ENCODE assay signal across 9 mouse cellular contexts in the genomic region with DNA sequence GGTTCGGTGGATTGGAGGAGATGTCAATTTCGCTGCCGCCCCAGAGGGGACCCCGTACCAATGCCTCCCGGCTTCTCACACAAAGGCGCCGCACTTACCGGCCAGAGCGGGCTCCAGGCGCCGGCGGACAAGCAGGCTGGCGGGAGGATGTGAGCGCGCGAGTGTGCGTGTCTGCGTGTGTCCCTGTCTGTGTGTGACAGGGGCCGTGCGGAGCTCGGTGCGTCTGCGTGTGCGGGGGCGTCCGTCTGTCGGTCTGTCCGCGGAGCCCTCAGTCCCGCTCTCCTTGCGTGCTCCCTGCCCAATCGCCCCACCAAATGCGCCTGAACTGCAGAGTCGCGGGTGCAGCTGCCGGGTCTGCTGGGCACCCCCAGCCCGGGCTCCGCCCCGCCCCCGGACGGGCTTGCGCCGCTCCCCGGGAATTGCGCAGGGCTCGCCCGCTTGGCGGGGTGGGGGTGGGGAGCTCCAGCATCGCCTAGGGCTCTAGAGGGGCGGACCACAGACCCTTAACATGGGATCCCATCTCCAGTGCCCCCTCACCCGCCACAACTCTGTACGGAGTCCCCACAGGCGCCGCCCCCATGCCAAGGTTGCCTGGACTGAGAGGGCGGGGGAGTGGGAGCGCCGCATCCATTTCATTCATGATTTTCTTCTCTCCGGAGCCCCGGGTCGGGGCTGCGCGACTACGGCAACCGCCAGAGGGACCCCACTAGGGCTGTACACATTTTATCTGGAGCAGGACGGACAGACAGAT. TPM values are rescaled to one million over a fixed set of nuclear protein-coding genes. Genes with fewer than 3 reads are reported as not detected.
DNase-seq lines count a peak whose midpoint lies in the region; ATAC-seq lines count a peak whose summit lies in the region.
"Had no signal": no experiment of that assay in that cellular context is flagged by ENCODE, and none has a peak within 500 bp of the region (broad histone marks: within the 10 kb centered on the region; RNA-seq: fewer than 3 reads in every experiment).

No protein-coding gene starts in this region.

- H3K27me3 ChIP-seq in embryonic facial prominence, embryonic 15.5 days: peaks cover 62% of the 10 kb centered on the region
- no peaks in the 10 kb centered on the region for H3K27me3 ChIP-seq in hindbrain, embryonic 15.5 days
- peaks cover 73% of the 10 kb centered on the region for H3K27me3 ChIP-seq in limb, embryonic 10.5 days (ENCODE audit: low read depth, poor library complexity, severe bottlenecking)
- H3K27me3 ChIP-seq in neural tube, embryonic 12.5 days (replicated peaks): peaks cover 28% of the 10 kb centered on the region

- H3K4me2 ChIP-seq in embryonic facial prominence, embryonic 15.5 days (replicated peaks): peak overlapping the region; percentile 97
- H3K4me2 ChIP-seq in hindbrain, embryonic 15.5 days: peak overlapping the region; percentile 74
- H3K4me2 ChIP-seq in neural tube, embryonic 12.5 days (replicated peaks): peak overlapping the region; percentile 86

- H3K27ac ChIP-seq in embryonic facial prominence, embryonic 15.5 days (replicated peaks): no peak overlapping the region
- peak overlapping the region; percentile 90 for H3K27ac ChIP-seq in hindbrain, embryonic 15.5 days (replicated peaks)
- H3K27ac ChIP-seq in limb, embryonic 10.5 days: peak overlapping the region; percentile 75
- peak overlapping the region; percentile 74 for H3K27ac ChIP-seq in neural tube, embryonic 12.5 days
- H3K27ac ChIP-seq: macrophage had no signal

- WGBS in embryonic facial prominence, embryonic 15.5 days: under 1% methylated on average over 65 of the region's 65 CpGs
- 1% methylated on average over 62 of the region's 65 CpGs for WGBS in hindbrain, embryonic 15.5 days
- WGBS in limb, embryonic 10.5 days: under 1% methylated on average over 58 of the region's 65 CpGs
- under 1% methylated on average over 65 of the region's 65 CpGs for WGBS in neural tube, embryonic 12.5 days

- DNase-seq in heart, adult 11 months: peak; percentile 79
- DNase-seq in heart, adult 18-20 months: no peak
- peak; percentile 27 to 28 for DNase-seq in adrenal gland, postnatal 36 days
- peak; percentile 57 for DNase-seq in limb, embryonic 10.5 days (ENCODE audit: low spot score)
- no peak for DNase-seq in spleen, postnatal 14 days (ENCODE audit: low spot score in 2 of 2)

- no peaks in the 10 kb centered on the region for H3K36me3 ChIP-seq in embryonic facial prominence, embryonic 15.5 days
- no peaks in the 10 kb centered on the region for H3K36me3 ChIP-seq in hindbrain, embryonic 15.5 days
- H3K36me3 ChIP-seq in limb, embryonic 10.5 days: no peaks in the 10 kb centered on the region
- H3K36me3 ChIP-seq in neural tube, embryonic 12.5 days: no peaks in the 10 kb centered on the region

- peak overlapping the region; percentile 10; the same call in 1 of the 2 replicates for H3K9ac ChIP-seq in embryonic facial prominence, embryonic 15.5 days
- peak overlapping the region; percentile 62 for H3K9ac ChIP-seq in hindbrain, embryonic 15.5 days
- peak overlapping the region; percentile 82 for H3K9ac ChIP-seq in neural tube, embryonic 12.5 days

- peak; percentile 25; the same call in 1 of the 2 replicates for ATAC-seq in embryonic facial prominence, embryonic 15.5 days (ENCODE audit: insufficient number of reproducible peaks, low FRiP score, low TSS enrichment, low read depth)
- ATAC-seq in hindbrain, embryonic 15.5 days (ENCODE audit: low FRiP score, low read depth): peak; percentile 91
- ATAC-seq in neural tube, embryonic 12.5 days (ENCODE audit: low FRiP score, low read depth): peak; percentile 86

- H3K4me1 ChIP-seq in embryonic facial prominence, embryonic 15.5 days: peaks cover 19% of the 10 kb centered on the region
- peaks cover 27% of the 10 kb centered on the region for H3K4me1 ChIP-seq in hindbrain, embryonic 15.5 days (replicated peaks)
- H3K4me1 ChIP-seq in limb, embryonic 10.5 days: peaks cover 18% of the 10 kb centered on the region
- H3K4me1 ChIP-seq in neural tube, embryonic 12.5 days: 0 out of 2 replicates have a peak, but pooled peaks cover 13% of the 10 kb centered on the region

- peak overlapping the region; percentile 53 for H3K4me3 ChIP-seq in embryonic facial prominence, embryonic 15.5 days (replicated peaks)
- peak overlapping the region; percentile 79 for H3K4me3 ChIP-seq in hindbrain, embryonic 15.5 days
- H3K4me3 ChIP-seq in limb, embryonic 10.5 days: peak overlapping the region; percentile 66
- H3K4me3 ChIP-seq in neural tube, embryonic 12.5 days: peak overlapping the region; percentile 67

- no peaks in the 10 kb centered on the region for H3K9me3 ChIP-seq in embryonic facial prominence, embryonic 15.5 days (replicated peaks)
- no peaks in the 10 kb centered on the region for H3K9me3 ChIP-seq in hindbrain, embryonic 15.5 days
- no peaks in the 10 kb centered on the region for H3K9me3 ChIP-seq in limb, embryonic 10.5 days (replicated peaks)
- no peaks in the 10 kb centered on the region for H3K9me3 ChIP-seq in neural tube, embryonic 12.5 days

RNA-seq across cellular contexts. Expression of gene Ptpn5, which starts 1.1 kb away (rescaled TPM):
- total RNA-seq in heart, adult 18-20 months (2021): not detected
- 1 to 10 TPM in 1 of 2 experiments, under 1 TPM in 1; 0.53 to 1.1 TPM for total RNA-seq in adrenal gland, postnatal 36 days (2021)
- 0.14 and 0.47 TPM in 2 replicates for polyA plus RNA-seq in embryonic facial prominence, embryonic 15.5 days (2015; fragmentation: Nextera tagmentation; extraction: Ambion mirVana)
- polyA plus RNA-seq in hindbrain, embryonic 15.5 days (2015; fragmentation: Nextera tagmentation; extraction: Ambion mirVana): 152 and 190 TPM in 2 replicates
- 0.20 and 0.30 TPM in 2 replicates for polyA plus RNA-seq in limb, embryonic 10.5 days (2016; fragmentation: Nextera tagmentation; extraction: Ambion mirVana)
- polyA plus RNA-seq in neural tube, embryonic 12.5 days (2016; fragmentation: Nextera tagmentation; extraction: Ambion mirVana): 64.6 and 70.2 TPM in 2 replicates
- polyA plus RNA-seq: macrophage had no signal

Comparison
In these comparisons a context has a peak if more than half of its experiments do, and no peak if none do; other contexts are left out.
1. DNase-seq: peak in heart, adult 11 months (single experiment), adrenal gland, postnatal 36 days (2 of 2) and limb, embryonic 10.5 days (single experiment); none in heart, adult 18-20 months (0 of 2) and spleen, postnatal 14 days (0 of 2).
2. ATAC-seq: peak in every context shown above with its lines; median percentile 91 in hindbrain, embryonic 15.5 days; 86 in neural tube, embryonic 12.5 days; 25 in embryonic facial prominence, embryonic 15.5 days.
3. H3K9ac ChIP-seq: peak in every context shown above with its lines; median percentile 82 in neural tube, embryonic 12.5 days; 62 in hindbrain, embryonic 15.5 days; 10 in embryonic facial prominence, embryonic 15.5 days.
4. RNA of gene Ptpn5, which starts 1.1 kb away (polyA plus RNA-seq): 152 to 190 TPM in hindbrain, embryonic 15.5 days and 64.6 to 70.2 TPM in neural tube, embryonic 12.5 days; 0.14 to 0.47 TPM in embryonic facial prominence, embryonic 15.5 days and 0.20 to 0.30 TPM in limb, embryonic 10.5 days; every median in the first group is over 10 times any median in the second.
5. Peak in every context shown above with its lines, with median percentiles within 50 percentile points of each other: H3K4me2 ChIP-seq and H3K4me3 ChIP-seq.